Comparison of ENCODE assay signal across 8 mouse cellular contexts in genomic region chr3:135521963-135522362, GRCm38 (mm10). TPM values are rescaled to one million over a fixed set of nuclear protein-coding genes. Genes with fewer than 3 reads are reported as not detected.
DNase-seq lines count a peak whose midpoint lies in the region; ATAC-seq and TF ChIP-seq lines count a peak whose summit lies in the region.

No protein-coding gene starts in this region.

- intact Hi-C loops in left cerebral cortex, postnatal 14 days (cut with DNase I): no loop called here

- no peak for DNase-seq in hindbrain, postnatal 0 days (ENCODE audit: low spot score)
- DNase-seq in hindbrain, embryonic 11.5 days (ENCODE audit: low spot score): no peak
- peak; percentile 72 for DNase-seq in gastrocnemius, postnatal 10 days
- peak; percentile 56 for DNase-seq in kidney, adult 18-20 months
- DNase-seq in spleen, postnatal 36 days (ENCODE audit: low spot score in 2 of 2): no peak
- no peak for DNase-seq in right cerebral cortex, postnatal 10 days (ENCODE audit: low spot score in 2 of 2)
- DNase-seq in left cerebral cortex, postnatal 14 days (ENCODE audit: low spot score in 2 of 2): no peak

- H3K4me2 ChIP-seq in hindbrain, postnatal 0 days (ENCODE audit: low read depth, low read length): no peak overlapping the region
- no peak overlapping the region for H3K4me2 ChIP-seq in hindbrain, embryonic 11.5 days (replicated peaks; ENCODE audit: low read depth, low read length)
- H3K4me2 ChIP-seq in lung, embryonic 15.5 days: peak overlapping the region; percentile 37

- H3K4me1 ChIP-seq in hindbrain, postnatal 0 days (ENCODE audit: insufficient read depth, low read length): no peaks in the 10 kb centered on the region
- 0 out of 2 replicates have a peak, but pooled peaks cover 2% of the 10 kb centered on the region for H3K4me1 ChIP-seq in hindbrain, embryonic 11.5 days (replicated peaks; ENCODE audit: control insufficient read depth, insufficient read depth, low read length)
- H3K4me1 ChIP-seq in lung, embryonic 15.5 days: peaks cover 12% of the 10 kb centered on the region

- H3K27me3 ChIP-seq in hindbrain, postnatal 0 days (ENCODE audit: insufficient read depth, low read length): no peaks in the 10 kb centered on the region
- no peaks in the 10 kb centered on the region for H3K27me3 ChIP-seq in hindbrain, embryonic 11.5 days (ENCODE audit: control insufficient read depth, insufficient read depth, low read length)
- no peaks in the 10 kb centered on the region for H3K27me3 ChIP-seq in lung, embryonic 15.5 days

- no peak for TF ChIP-seq CTCF in hindbrain, postnatal 0 days (IDR thresholded peaks at IDR 0.05; ENCODE audit: low read depth)

- H3K4me3 ChIP-seq in hindbrain, postnatal 0 days (ENCODE audit: low read length): no peak overlapping the region
- H3K4me3 ChIP-seq in hindbrain, embryonic 11.5 days (ENCODE audit: low read depth, low read length): no peak overlapping the region
- no peak overlapping the region for H3K4me3 ChIP-seq in lung, embryonic 15.5 days

- ATAC-seq in hindbrain, postnatal 0 days: no peak
- ATAC-seq in hindbrain, embryonic 11.5 days (ENCODE audit: low FRiP score): no peak
- ATAC-seq in lung, embryonic 15.5 days (ENCODE audit: borderline replicate concordance, extremely low read depth, low FRiP score, low TSS enrichment): peak; percentile 41

- H3K27ac ChIP-seq in hindbrain, postnatal 0 days: 0 out of 2 replicates have a peak overlapping the region, but pooled peaks have one; percentile 20
- no peak overlapping the region for H3K27ac ChIP-seq in hindbrain, embryonic 11.5 days (ENCODE audit: low read depth, low read length)
- peak overlapping the region; percentile 43 for H3K27ac ChIP-seq in lung, embryonic 15.5 days

- H3K9ac ChIP-seq in hindbrain, postnatal 0 days (replicated peaks; ENCODE audit: low read length): no peak overlapping the region
- no peak overlapping the region for H3K9ac ChIP-seq in hindbrain, embryonic 11.5 days (ENCODE audit: low read depth, low read length)
- no peak overlapping the region for H3K9ac ChIP-seq in lung, embryonic 15.5 days

- no peaks in the 10 kb centered on the region for H3K9me3 ChIP-seq in hindbrain, postnatal 0 days (ENCODE audit: low read length)
- no peaks in the 10 kb centered on the region for H3K9me3 ChIP-seq in hindbrain, embryonic 11.5 days (ENCODE audit: control insufficient read depth, low read length)
- no peaks in the 10 kb centered on the region for H3K9me3 ChIP-seq in lung, embryonic 15.5 days

- 75% methylated on average over 4 of the region's 4 CpGs for WGBS in hindbrain, postnatal 0 days
- 68% methylated on average over 4 of the region's 4 CpGs for WGBS in hindbrain, embryonic 11.5 days
- WGBS in lung, embryonic 15.5 days: 24% methylated on average over 4 of the region's 4 CpGs

- H3K36me3 ChIP-seq in hindbrain, postnatal 0 days (ENCODE audit: insufficient read depth, low read length): no peaks in the 10 kb centered on the region
- no peaks in the 10 kb centered on the region for H3K36me3 ChIP-seq in hindbrain, embryonic 11.5 days (ENCODE audit: control insufficient read depth, insufficient read depth, low read length)
- no peaks in the 10 kb centered on the region for H3K36me3 ChIP-seq in lung, embryonic 15.5 days

RNA-seq across cellular contexts. Expression of gene Manba, which starts 36.6 kb away (rescaled TPM):
- 10.2 and 10.7 TPM in 2 replicates for total RNA-seq in hindbrain, postnatal 0 days (2014; rRNA removed)
- 7.0 and 7.7 TPM in 2 replicates for polyA plus RNA-seq in hindbrain, postnatal 0 days (2015; fragmentation: Nextera tagmentation; extraction: Ambion mirVana)
- 3.7 and 4.8 TPM in 2 replicates for polyA plus RNA-seq in hindbrain, embryonic 11.5 days (2014; fragmentation: Nextera tagmentation; extraction: Ambion mirVana)
- total RNA-seq in gastrocnemius, postnatal 10 days (2021): 10 to 100 TPM in 1 of 2 experiments, 1 to 10 TPM in 1; 6.8 to 12.8 TPM
- polyA plus RNA-seq in lung, embryonic 15.5 days (2015; fragmentation: Nextera tagmentation; extraction: Ambion mirVana): 10.8 TPM in 2 replicates
- 1 to 10 TPM; 6.8 to 7.9 TPM for total RNA-seq in left cerebral cortex, postnatal 14 days (2021)

Comparison
In these comparisons a context has a peak if more than half of its experiments do, and no peak if none do; other contexts are left out.
1. DNase-seq: peak in gastrocnemius, postnatal 10 days (single experiment) and kidney, adult 18-20 months (single experiment); none in hindbrain, postnatal 0 days (single experiment), hindbrain, embryonic 11.5 days (single experiment), spleen, postnatal 36 days (0 of 2), right cerebral cortex, postnatal 10 days (0 of 2) and left cerebral cortex, postnatal 14 days (0 of 2).